Mouse (Mus musculus) hematopoietic stem cell, adult 5-6 weeks (primary cell): Measurements from ENCODE around the gene Cntn4. TPM values are rescaled to one million over a fixed set of nuclear protein-coding genes. Genes with fewer than 3 reads are reported as not detected.
"Not testable (repeated sequence)": the region's sequence is repeated elsewhere in the genome, so short reads cannot be mapped to it uniquely, and the experiment has no call there.

Experiments used
- ATAC-seq, 2 experiments: fragments of 125-278 bp in 1 of 2; replicated peaks in 1 of 2; 2 replicates each; pipeline ENCODE4 v1.8.0; 2016 to 2017; ENCODE audit warnings: inconsistent platforms in 2 of 2, mild to moderate bottlenecking in 2 of 2, moderate number of reproducible peaks in 2 of 2, low read depth in 1 of 2, moderate TSS enrichment in 1 of 2; ENCODE audit not compliant: low FRiP score in 2 of 2, poor library complexity in 2 of 2, severe bottlenecking in 2 of 2, insufficient read depth in 1 of 2, low TSS enrichment in 1 of 2
- total RNA-seq: library from RNA; stranded (forward); fragments of 172-1452, 232-1000 nt; gene quantifications from 2 replicates; pipeline ENCODE4 v1.2.3, GENCODE M21; 2017

The Cntn4 gene
- total RNA-seq, 1 experiment from 2014 or later = not detected

GRCm38 (mm10) chr6:106266304-106266703 is 588.8 kb downstream of the Cntn4 start:
- no peak for ATAC-seq

GRCm38 (mm10) chr6:106268723-106269122 is 591.3 kb downstream of the Cntn4 start:
- ATAC-seq = no peak

DNA sequence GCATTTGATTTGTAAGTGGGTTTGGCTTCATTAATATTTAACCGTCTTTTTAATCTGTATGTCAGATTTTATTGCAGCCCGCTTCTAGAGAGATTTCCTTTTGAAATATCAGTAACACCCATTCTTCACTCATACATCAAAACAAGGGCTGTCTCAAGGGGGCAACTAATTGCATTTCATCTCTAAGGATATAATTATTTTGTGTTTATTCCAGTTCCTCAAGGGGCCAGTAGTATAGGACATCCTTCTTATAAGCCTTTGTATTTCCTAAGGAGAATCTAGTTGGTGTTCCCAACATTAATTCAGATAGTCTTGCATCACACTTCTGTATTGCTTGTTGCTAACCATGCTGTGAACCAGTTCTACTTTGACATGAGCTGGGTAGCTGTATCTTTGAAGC is 599.7 kb downstream of the Cntn4 start:
- ATAC-seq = no peak

DNA sequence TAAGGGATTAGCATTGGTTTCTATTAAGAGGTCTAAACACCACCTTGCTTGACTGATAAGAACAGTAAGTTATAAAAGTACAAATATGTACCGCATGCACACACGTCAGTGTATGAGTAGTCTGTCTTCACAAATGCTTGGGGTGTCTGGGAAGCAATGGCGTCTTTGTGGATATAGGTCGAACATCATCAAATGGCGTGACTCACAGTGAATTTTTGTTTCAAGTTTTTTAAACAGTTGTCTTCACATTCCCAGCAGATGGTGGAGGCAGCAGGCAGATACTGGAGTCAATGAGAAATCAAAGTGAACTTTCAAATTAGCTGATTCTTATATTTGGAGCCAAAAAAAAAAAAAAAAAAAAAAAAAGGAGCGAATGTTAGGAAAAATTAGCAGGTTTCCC is 604.2 kb downstream of the Cntn4 start:
- ATAC-seq = no peak

- ATAC-seq = no peak
These were observed 606.4 kb downstream of the Cntn4 start for GRCm38 (mm10) chr6:106283815-106284214.

- no peak for ATAC-seq
These were observed 622.0 kb downstream of the Cntn4 start for GRCm38 (mm10) chr6:106299451-106299850.

GRCm38 (mm10) chr6:106300179-106300578 is 622.7 kb downstream of the Cntn4 start:
- no peak for ATAC-seq

DNA sequence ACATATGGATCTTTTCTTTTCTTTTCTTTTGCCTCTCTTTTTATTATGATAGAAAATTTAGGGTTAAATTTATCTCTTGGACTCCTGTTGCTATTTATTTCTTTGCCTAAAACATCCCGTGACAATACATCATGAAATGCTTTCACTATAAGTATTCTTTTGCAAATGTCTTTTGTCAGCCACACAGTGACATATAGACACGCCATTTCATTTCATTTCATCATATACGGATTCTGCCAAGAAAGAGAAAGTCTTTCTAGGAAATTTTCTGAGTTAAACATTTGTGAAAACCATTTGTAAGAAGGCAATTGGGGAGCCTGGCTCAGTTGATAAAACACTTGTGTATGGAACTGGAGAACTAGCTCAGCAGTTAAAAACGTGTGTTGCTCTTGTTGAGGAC is 625.0 kb downstream of the Cntn4 start:
- ATAC-seq = no peak

GRCm38 (mm10) chr6:106328987-106329386 is 651.5 kb downstream of the Cntn4 start:
- no peak for ATAC-seq

DNA sequence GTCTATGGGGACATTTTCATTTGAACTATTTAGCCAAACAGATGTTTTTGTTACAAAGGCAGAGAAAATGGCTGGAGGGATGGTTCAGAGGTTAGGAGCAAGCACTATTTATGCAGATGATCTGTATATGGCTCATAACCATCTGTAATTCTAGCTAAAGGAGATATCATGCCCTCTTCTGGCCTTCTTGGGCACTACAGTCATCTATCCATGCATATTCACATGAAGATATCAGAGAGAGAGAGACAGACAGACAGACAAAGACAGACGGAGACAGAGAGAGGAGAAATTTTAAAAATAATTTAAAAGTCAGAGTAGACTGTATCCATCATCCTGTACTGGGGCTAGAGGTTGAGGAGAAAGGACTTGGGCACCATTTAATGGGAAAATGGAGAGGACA is 652.2 kb downstream of the Cntn4 start:
- no peak for ATAC-seq

DNA sequence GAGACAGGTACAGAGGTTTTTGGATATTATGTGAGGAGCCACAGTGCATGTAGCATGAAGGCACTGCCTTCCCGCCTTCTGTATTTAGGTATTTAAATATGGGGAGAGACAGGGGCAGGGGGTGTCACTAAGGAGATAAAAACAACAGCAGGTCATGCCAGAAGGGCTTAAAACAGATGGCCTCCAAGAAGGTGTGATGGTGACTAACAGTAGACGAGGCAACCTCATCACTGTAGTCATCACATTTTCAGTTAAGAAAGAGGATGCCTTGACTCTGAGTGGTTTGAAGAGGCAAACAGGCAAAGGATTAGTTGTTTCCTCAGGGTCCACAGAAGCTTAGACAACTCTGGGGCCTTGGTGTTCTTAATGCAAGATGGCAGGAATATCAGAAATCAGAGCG is 655.0 kb downstream of the Cntn4 start:
- no peak for ATAC-seq

GRCm38 (mm10) chr6:106332933-106333332 is 655.5 kb downstream of the Cntn4 start:
- ATAC-seq = no peak

DNA sequence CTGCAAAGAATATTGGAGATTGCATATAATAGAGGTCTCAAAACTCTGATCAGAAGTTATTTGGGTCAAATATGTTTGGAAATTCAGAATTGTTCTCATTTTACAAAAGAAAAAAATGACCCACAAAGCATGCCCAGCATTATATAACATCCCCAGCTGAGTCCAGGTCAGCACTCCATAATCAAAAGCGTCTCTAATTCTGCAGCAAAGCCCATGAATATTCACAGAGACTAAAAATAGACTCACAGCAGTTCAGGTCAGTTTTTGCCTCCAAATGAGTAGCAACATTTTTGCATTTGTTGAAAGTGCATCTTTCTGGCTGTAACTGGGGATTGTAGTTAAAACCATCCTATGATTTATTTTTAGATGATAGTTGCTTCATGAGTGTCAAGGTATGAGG is 657.6 kb downstream of the Cntn4 start:
- no peak for ATAC-seq

GRCm38 (mm10) chr6:106336805-106337204 is 659.3 kb downstream of the Cntn4 start:
- ATAC-seq = no peak

DNA sequence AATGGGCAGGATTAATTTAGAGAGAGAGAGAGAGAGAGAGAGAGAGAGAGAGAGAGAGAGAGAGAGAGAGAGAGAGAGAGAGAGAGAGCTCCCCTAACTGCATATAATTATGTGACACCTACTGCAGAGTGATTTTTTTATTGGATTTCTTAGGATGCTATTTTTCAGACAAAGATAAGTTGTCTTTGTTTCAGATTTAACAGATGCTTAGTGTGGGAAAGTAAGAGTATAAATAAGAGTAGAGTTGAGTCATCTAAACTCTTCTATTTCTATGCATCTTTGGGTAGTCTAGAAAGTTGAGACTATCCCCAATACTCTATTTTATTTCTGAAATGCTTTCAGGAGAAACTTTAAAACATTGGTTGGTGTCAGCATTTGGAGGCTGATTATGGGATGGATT is 660.4 kb downstream of the Cntn4 start:
- ATAC-seq = no peak

GRCm38 (mm10) chr6:106341114-106341513 is 663.7 kb downstream of the Cntn4 start:
- ATAC-seq = no peak

DNA sequence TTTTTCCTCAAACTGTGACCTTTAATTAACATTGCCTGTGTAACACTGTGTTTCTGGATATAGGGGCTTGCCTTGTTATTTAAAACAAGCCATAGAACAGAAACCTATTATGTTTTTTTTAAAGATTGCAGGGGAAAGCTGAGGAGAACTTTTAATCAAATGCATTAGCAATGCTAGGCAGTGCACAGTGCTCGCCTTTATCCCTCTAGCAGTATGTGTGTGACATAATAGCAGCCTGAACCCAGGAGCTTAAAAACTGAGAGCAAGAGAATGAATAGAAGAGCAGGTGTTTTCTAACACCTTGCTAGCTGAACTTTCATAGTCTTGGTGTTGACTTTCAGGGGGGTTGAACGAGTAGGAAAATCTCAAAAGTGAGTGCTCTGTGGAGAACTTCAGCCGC is 672.6 kb downstream of the Cntn4 start:
- no peak for ATAC-seq

DNA sequence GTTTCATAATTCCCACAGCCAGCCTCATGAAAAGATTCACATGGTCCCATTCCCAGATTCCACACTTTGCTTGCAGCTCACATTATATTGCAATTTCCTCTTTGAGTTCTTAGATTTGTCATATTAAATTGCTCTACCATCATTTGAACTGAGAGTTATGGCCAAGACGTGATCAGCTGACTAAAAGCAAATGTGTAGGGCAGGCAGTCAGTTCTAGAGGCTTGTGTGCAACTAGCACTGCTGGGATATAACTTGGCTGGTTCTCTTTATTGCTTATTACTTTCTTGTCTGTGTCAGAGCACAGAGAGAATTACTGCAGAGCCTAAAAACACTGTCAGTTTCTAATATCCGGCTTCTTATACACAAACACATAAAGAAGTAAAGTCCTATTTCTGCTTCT is 673.9 kb downstream of the Cntn4 start:
- no peak for ATAC-seq

- ATAC-seq = not testable (repeated sequence)
These were observed 681.3 kb downstream of the Cntn4 start for GRCm38 (mm10) chr6:106358801-106359200.
